Comparison of ENCODE assay signal across 10 mouse cellular contexts in the genomic region with DNA sequence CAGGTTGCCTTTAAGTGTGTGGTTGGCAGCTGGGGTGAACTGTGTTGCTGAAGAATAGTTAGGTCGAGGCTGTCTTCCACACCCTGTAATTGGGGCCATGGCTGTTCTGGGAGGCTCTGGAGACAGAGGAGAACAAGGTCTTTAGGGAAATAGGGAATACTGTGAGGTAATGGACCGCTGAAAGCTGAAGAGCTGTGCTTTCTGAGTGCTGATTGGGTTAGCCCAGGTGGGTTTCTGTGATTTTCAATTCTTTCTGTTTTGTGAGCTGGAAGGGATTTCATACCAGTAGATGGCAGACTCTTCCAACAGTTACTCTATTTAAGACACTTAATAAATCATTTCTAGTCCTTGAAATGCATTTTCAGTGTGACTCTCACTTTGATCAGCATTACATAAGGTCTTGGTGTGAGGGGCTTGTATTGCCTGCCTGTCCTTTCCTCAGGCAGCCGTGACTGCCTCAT. TPM values are rescaled to one million over a fixed set of nuclear protein-coding genes. Genes with fewer than 3 reads are reported as not detected.
DNase-seq lines count a peak whose midpoint lies in the region; ATAC-seq lines count a peak whose summit lies in the region.
"Had no signal": no experiment of that assay in that cellular context is flagged by ENCODE, and none has a peak within 500 bp of the region (broad histone marks: within the 10 kb centered on the region; RNA-seq: fewer than 3 reads in every experiment).

No protein-coding gene starts in this region.

- ATAC-seq in forebrain, embryonic 16.5 days, result peak; percentile 70
- ATAC-seq in midbrain, embryonic 15.5 days (replicated peaks), result peak; percentile 79
- no peak for ATAC-seq in cerebellum, adult (ENCODE audit: insufficient number of reproducible peaks, low FRiP score, low TSS enrichment)

- 62% methylated on average over 3 of the region's 3 CpGs for WGBS in forebrain, embryonic 16.5 days
- WGBS in midbrain, embryonic 15.5 days, result 68% methylated on average over 3 of the region's 3 CpGs

- H3K9me3 ChIP-seq in forebrain, embryonic 16.5 days (ENCODE audit: control insufficient read depth, low read length), result no peaks in the 10 kb centered on the region
- no peaks in the 10 kb centered on the region for H3K9me3 ChIP-seq in midbrain, embryonic 15.5 days

- H3K27ac ChIP-seq in forebrain, embryonic 16.5 days (ENCODE audit: low read length), result no peak overlapping the region
- no peak overlapping the region for H3K27ac ChIP-seq in midbrain, embryonic 15.5 days

- H3K9ac ChIP-seq in forebrain, embryonic 16.5 days (replicated peaks; ENCODE audit: low read depth, low read length), result no peak overlapping the region
- H3K9ac ChIP-seq in midbrain, embryonic 15.5 days, result no peak overlapping the region

- no peak overlapping the region for H3K4me2 ChIP-seq in forebrain, embryonic 16.5 days (ENCODE audit: low read length)
- H3K4me2 ChIP-seq in midbrain, embryonic 15.5 days, result no peak overlapping the region

- H3K36me3 ChIP-seq in forebrain, embryonic 16.5 days (ENCODE audit: control insufficient read depth, insufficient read depth), result no peaks in the 10 kb centered on the region
- H3K36me3 ChIP-seq in midbrain, embryonic 15.5 days (replicated peaks), result 0 out of 2 replicates have a peak, but pooled peaks cover 2% of the 10 kb centered on the region

- DNase-seq in adrenal gland, adult (ENCODE audit: inconsistent age in 2 of 2, low spot score in 1 of 2), result peak; percentile 15 to 72
- no peak for DNase-seq in adrenal gland, adult 8-10 months
- peak; percentile 15 for DNase-seq in layer of hippocampus, adult 11-12 months (ENCODE audit: low spot score)
- DNase-seq in layer of hippocampus, adult 8-10 months (ENCODE audit: low spot score in 2 of 2), result no peak
- DNase-seq in frontal cortex, postnatal 25 days (ENCODE audit: low spot score in 2 of 2), result no peak
- DNase-seq: cerebellum, adult 11 months; lung, postnatal 36 days had no signal

- no peak overlapping the region for H3K4me3 ChIP-seq in forebrain, embryonic 16.5 days (replicated peaks; ENCODE audit: low read length)
- no peak overlapping the region for H3K4me3 ChIP-seq in midbrain, embryonic 15.5 days

- no peaks in the 10 kb centered on the region for H3K4me1 ChIP-seq in forebrain, embryonic 16.5 days (replicated peaks; ENCODE audit: control insufficient read depth, insufficient read depth, low read length)
- H3K4me1 ChIP-seq in midbrain, embryonic 15.5 days, result peaks cover 3% of the 10 kb centered on the region; the same call in 1 of the 2 replicates

- H3K27me3 ChIP-seq in forebrain, embryonic 16.5 days (replicated peaks; ENCODE audit: control insufficient read depth, insufficient read depth, low read length), result no peaks in the 10 kb centered on the region
- no peaks in the 10 kb centered on the region for H3K27me3 ChIP-seq in midbrain, embryonic 15.5 days (replicated peaks)

RNA-seq across cellular contexts. Expression of a gene that starts 24.5 kb away (rescaled TPM):
- total RNA-seq in adrenal gland, adult 8-10 months (2022), result 10 to 100 TPM; 30.2 to 37.3 (median 34.0) TPM
- total RNA-seq in layer of hippocampus, adult 8-10 months (2022), result 10 to 100 TPM; 35.2 to 40.0 (median 38.2) TPM
- 12.3 and 13.7 TPM in 2 replicates for polyA plus RNA-seq in forebrain, embryonic 16.5 days (2015; fragmentation: Nextera tagmentation; extraction: Ambion mirVana)
- 17.5 and 17.7 TPM in 2 replicates for polyA plus RNA-seq in midbrain, embryonic 15.5 days (2015; fragmentation: Nextera tagmentation; extraction: Ambion mirVana)

RNA-seq across cellular contexts. Expression of a gene that starts 44.4 kb away (rescaled TPM):
- 10 to 100 TPM; 85.9 to 96.7 (median 88.0) TPM for total RNA-seq in adrenal gland, adult 8-10 months (2022)
- total RNA-seq in layer of hippocampus, adult 8-10 months (2022), result 100 to 1,000 TPM; 125 to 141 (median 126) TPM
- polyA plus RNA-seq in forebrain, embryonic 16.5 days (2015; fragmentation: Nextera tagmentation; extraction: Ambion mirVana), result 157 and 163 TPM in 2 replicates
- polyA plus RNA-seq in midbrain, embryonic 15.5 days (2015; fragmentation: Nextera tagmentation; extraction: Ambion mirVana), result 128 and 132 TPM in 2 replicates

Comparison
In these comparisons a context has a peak if more than half of its experiments do, and no peak if none do; other contexts are left out.
1. DNase-seq: peak in adrenal gland, adult (2 of 2) and layer of hippocampus, adult 11-12 months (single experiment); none in adrenal gland, adult 8-10 months (single experiment), layer of hippocampus, adult 8-10 months (0 of 2) and frontal cortex, postnatal 25 days (0 of 2).